Mouse (Mus musculus) heart, postnatal 10 days (tissue): ENCODE results near the gene Plk4. TPM values are rescaled to one million over a fixed set of nuclear protein-coding genes. Genes with fewer than 3 reads are reported as not detected.

ENCODE experiments used
- total RNA-seq, 2 experiments: library from RNA; stranded (reverse); gene quantifications; 2 replicates each; pipeline ENCODE4 v1.2.3; 2021

Gene Plk4
- total RNA-seq, 2 experiments from 2014 or later: 9.4 to 14.7 TPM

Other genes with a start within 250 kb of the Plk4 start
- gene Slc25a31, start 91.2 kb upstream of the Plk4 start, total RNA-seq: under 1 TPM; 0.35 to 0.38 TPM
- gene Hspa4l, start 55.5 kb upstream of the Plk4 start, total RNA-seq: 10 to 100 TPM; 31.0 to 37.3 TPM
- gene Mfsd8, start 46.9 kb downstream of the Plk4 start, total RNA-seq: 10 to 100 TPM; 15.3 to 16.3 TPM
- 10 to 100 TPM; 40.9 to 47.8 TPM for gene Abhd18, start 47.0 kb downstream of the Plk4 start, total RNA-seq
- gene 1700034I23Rik, start 102.5 kb downstream of the Plk4 start, total RNA-seq: not detected
- 10 to 100 TPM; 56.0 to 58.3 TPM for gene Larp1b, start 149.8 kb downstream of the Plk4 start, total RNA-seq